Mouse (Mus musculus): ENCODE data around the gene Agap1.

DNA sequence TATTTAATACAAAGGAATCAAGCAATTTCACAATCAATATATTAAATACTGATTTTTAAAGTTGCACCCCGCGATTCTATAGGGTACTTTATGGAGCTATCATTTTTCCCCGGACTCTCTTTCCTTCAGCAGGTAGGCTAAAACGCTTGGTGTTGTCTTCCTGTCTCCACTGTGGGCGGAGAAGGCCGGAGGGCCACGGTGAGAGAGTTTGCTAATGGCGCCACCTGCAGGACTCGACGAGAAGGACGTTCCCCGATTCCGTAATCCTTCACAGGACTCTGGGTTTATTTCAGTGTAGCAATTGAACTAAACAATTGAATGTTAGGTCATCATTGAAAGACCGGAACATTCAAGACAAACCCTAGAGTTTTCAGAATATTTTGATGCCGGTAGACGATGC lies 488.6 kb downstream of the Agap1 start:
- TF ChIP-seq CTCF (IDR thresholded peaks at IDR 0.05) (peak; percentile 90), EP300 (IDR thresholded peaks at IDR 0.05) (no peak)
